Mouse (Mus musculus) G1E (cell line): ENCODE data around the gene Egfl8. TPM values are rescaled to one million over a fixed set of nuclear protein-coding genes. Genes with fewer than 3 reads are reported as not detected.

Experiments
- ATAC-seq: 2 replicates; pipeline ENCODE4 v1.8.0; 2016; ENCODE audit warnings: mild to moderate bottlenecking; ENCODE audit not compliant: insufficient number of reproducible peaks, poor library complexity, low FRiP score, severe bottlenecking; ENCODE audit errors: extremely low read depth
- DNase-seq: peaks from one replicate; pipeline ENCODE4 v3.0.0; 2012; ENCODE audit warnings: low spot score
- H3K27me3 ChIP-seq: 2 replicates; pipeline ENCODE4 v1.6.1; 2012; ENCODE audit warnings: mild to moderate bottlenecking, low read length, inconsistent platforms; ENCODE audit not compliant: insufficient read depth
- H3K36me3 ChIP-seq: replicated peaks from 2 replicates; pipeline ENCODE3; 2012; ENCODE audit warnings: mild to moderate bottlenecking, inconsistent platforms
- H3K4me1 ChIP-seq: 2 replicates; pipeline ENCODE4 v1.6.1; 2012; ENCODE audit warnings: low read depth, low read length, inconsistent platforms, mixed read lengths; ENCODE audit not compliant: insufficient read depth
- H3K4me3 ChIP-seq: 2 replicates; pipeline ENCODE4 v1.5.1; 2012; ENCODE audit warnings: low read depth, mild to moderate bottlenecking, inconsistent platforms, low read length, moderate library complexity, mixed read lengths
- H3K9me3 ChIP-seq: replicated peaks from 2 replicates; pipeline ENCODE4 v1.6.1; 2012; ENCODE audit warnings: inconsistent platforms
- CTCF ChIP-seq: IDR thresholded peaks from 2 replicates; pipeline ENCODE4 v1.5.1; 2012; ENCODE audit warnings: low read depth, low read length, inconsistent platforms, mixed read lengths
- GATA1 ChIP-seq: IDR thresholded peaks from 2 replicates; pipeline ENCODE4 v1.6.1; 2012; ENCODE audit warnings: borderline replicate concordance, low read length, inconsistent platforms, mixed read lengths
- GATA2 ChIP-seq: IDR thresholded peaks from 2 replicates; pipeline ENCODE4 v1.6.1; 2012; ENCODE audit warnings: low read depth, low read length, inconsistent platforms, borderline replicate concordance
- POLR2AphosphoS5 ChIP-seq: IDR thresholded peaks from 2 replicates; pipeline ENCODE4 v1.6.1; 2012; ENCODE audit warnings: low read depth, low read length, inconsistent platforms; ENCODE audit not compliant: insufficient replicate concordance
- TAL1 ChIP-seq: conservative IDR thresholded peaks from 2 replicates; pipeline ENCODE4 v1.6.1; 2012; ENCODE audit warnings: low read depth, low read length, inconsistent platforms, mixed read lengths
- polyA plus RNA-seq: library from polyadenylated mRNA; stranded (reverse); fragments of >175 nt; gene quantifications from 2 replicates; pipeline ENCODE4 v1.2.3, GENCODE M21; 2012
- total RNA-seq, 2 experiments: library from RNA; stranded (forward) in 1 of 2; stranded (reverse) in 1 of 2; fragments of 200-1000 nt in 1 of 2; fragments of >200 nt in 1 of 2; fragmentation: Nextera tagmentation in 1 of 2; gene quantifications; 2 replicates each; pipeline ENCODE4 v1.2.3; 2014 to 2017

Gene Egfl8
- total and polyA plus RNA-seq, 3 experiments = 0.80 to 1.5 (median 0.93) TPM

- no peaks in the 10 kb centered on the region for H3K9me3 ChIP-seq
- H3K36me3 ChIP-seq = no peaks in the 10 kb centered on the region
- no peak for ATAC-seq
- TF ChIP-seq TAL1 (no peak), CTCF (no peak), POLR2AphosphoS5 (no peak), GATA1 (no peak), GATA2 (no peak)
- H3K4me3 ChIP-seq = no peak overlapping the region
- no peak for DNase-seq
- H3K4me1 ChIP-seq = peaks cover 10% of the 10 kb centered on the region
- peaks cover 44% of the 10 kb centered on the region for H3K27me3 ChIP-seq
Measured at GRCm38 (mm10) chr17:34582528-34582927, 33.2 kb downstream of the Egfl8 start.

GRCm38 (mm10) chr17:34578070-34578469 lies 37.7 kb downstream of the Egfl8 start:
- H3K9me3 ChIP-seq = no peaks in the 10 kb centered on the region
- ATAC-seq = no peak
- H3K4me1 ChIP-seq = peaks cover 13% of the 10 kb centered on the region
- no peaks in the 10 kb centered on the region for H3K36me3 ChIP-seq
- TF ChIP-seq CTCF (no peak), GATA2 (no peak), POLR2AphosphoS5 (no peak), GATA1 (no peak), TAL1 (no peak)
- no peak for DNase-seq
- no peak overlapping the region for H3K4me3 ChIP-seq
- peaks cover 65% of the 10 kb centered on the region for H3K27me3 ChIP-seq

- DNase-seq (no peak), ATAC-seq (no peak)
- Histone ChIP-seq H3K36me3 (no peaks in the 10 kb centered on the region), H3K4me3 (no peak overlapping the region), H3K4me1 (peaks cover 21% of the 10 kb centered on the region), H3K27me3 (peaks cover 65% of the 10 kb centered on the region), H3K9me3 (no peaks in the 10 kb centered on the region)
- no peak for TF ChIP-seq GATA2
- no peak for TF ChIP-seq POLR2AphosphoS5
- TF ChIP-seq CTCF = no peak
- TF ChIP-seq GATA1 = no peak
- no peak for TF ChIP-seq TAL1
Measured at GRCm38 (mm10) chr17:34576577-34576976, 39.2 kb downstream of the Egfl8 start.

- Histone ChIP-seq H3K4me3 (no peak overlapping the region), H3K4me1 (peaks cover 26% of the 10 kb centered on the region), H3K27me3 (peaks cover 60% of the 10 kb centered on the region), H3K36me3 (no peaks in the 10 kb centered on the region), H3K9me3 (no peaks in the 10 kb centered on the region)
- ATAC-seq (no peak), DNase-seq (no peak)
- no peak for TF ChIP-seq GATA2
- no peak for TF ChIP-seq TAL1
- TF ChIP-seq POLR2AphosphoS5 = no peak
- no peak for TF ChIP-seq CTCF
- TF ChIP-seq GATA1 = no peak
Measured at GRCm38 (mm10) chr17:34572361-34572760, 43.4 kb downstream of the Egfl8 start.

DNA sequence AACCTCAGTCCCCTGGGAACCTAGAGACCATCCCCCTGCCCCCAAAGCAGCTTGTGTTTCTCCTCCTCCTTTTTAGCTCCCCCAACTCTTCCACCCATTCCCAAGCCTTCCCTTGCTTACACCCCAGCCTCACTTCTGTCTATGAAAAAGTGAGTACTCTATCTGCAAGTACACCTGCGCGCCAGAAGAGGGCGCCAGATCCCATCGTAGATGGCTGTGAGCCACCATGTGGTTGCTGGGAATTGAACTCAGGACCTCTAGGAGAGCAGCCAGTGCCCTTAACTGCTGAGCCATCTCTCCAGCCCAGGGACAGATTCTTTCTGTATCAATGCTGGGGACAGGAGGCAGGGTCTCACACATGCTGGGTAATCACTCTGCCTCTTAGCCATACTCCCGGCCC lies 43.9 kb downstream of the Egfl8 start:
- TF ChIP-seq GATA1 = no peak
- peak; percentile 69; the same call in 1 of the 2 replicates for TF ChIP-seq CTCF
- Histone ChIP-seq H3K27me3 (peaks cover 61% of the 10 kb centered on the region), H3K4me3 (no peak overlapping the region), H3K4me1 (peaks cover 26% of the 10 kb centered on the region), H3K36me3 (no peaks in the 10 kb centered on the region), H3K9me3 (no peaks in the 10 kb centered on the region)
- DNase-seq (no peak), ATAC-seq (no peak)

DNA sequence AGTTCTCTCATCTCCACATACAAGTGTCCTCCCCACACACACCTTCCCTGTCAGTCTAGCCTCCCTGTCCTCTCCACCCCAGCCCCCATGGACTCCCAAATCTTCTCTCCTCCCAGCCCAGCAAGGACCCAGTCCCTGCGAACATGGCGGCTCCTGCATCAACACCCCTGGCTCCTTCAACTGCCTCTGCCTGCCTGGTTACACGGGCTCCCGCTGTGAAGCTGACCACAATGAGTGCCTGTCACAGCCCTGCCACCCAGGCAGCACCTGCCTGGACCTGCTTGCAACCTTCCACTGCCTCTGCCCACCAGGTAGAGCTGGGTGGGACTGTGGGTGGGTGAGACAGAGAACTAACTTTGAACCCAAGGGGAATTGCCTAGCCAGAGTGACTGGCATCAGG lies 45.9 kb downstream of the Egfl8 start:
- ATAC-seq (no peak), DNase-seq (no peak)
- Histone ChIP-seq H3K4me3 (no peak overlapping the region), H3K27me3 (peaks cover 64% of the 10 kb centered on the region), H3K9me3 (no peaks in the 10 kb centered on the region), H3K36me3 (no peaks in the 10 kb centered on the region), H3K4me1 (peaks cover 20% of the 10 kb centered on the region)
- no peak for TF ChIP-seq TAL1
- TF ChIP-seq POLR2AphosphoS5 = no peak
- no peak for TF ChIP-seq GATA2
- TF ChIP-seq CTCF = no peak
- TF ChIP-seq GATA1 = no peak

DNA sequence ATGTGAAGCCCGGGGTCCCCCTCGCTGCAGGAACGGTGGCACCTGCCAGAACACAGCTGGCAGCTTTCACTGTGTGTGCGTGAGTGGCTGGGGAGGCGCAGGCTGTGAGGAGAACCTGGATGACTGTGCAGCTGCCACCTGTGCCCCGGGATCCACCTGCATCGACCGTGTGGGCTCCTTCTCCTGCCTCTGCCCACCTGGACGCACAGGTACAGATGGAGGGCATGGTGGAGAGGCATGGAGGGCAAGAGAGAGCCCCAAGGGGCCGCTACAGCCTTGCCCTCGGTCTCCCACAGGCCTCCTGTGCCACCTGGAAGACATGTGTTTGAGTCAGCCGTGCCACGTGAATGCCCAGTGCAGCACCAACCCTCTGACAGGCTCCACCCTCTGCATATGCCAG lies 47.4 kb downstream of the Egfl8 start:
- H3K27me3 ChIP-seq = peaks cover 63% of the 10 kb centered on the region
- TF ChIP-seq TAL1 (no peak), GATA1 (no peak), POLR2AphosphoS5 (no peak), GATA2 (no peak), CTCF (no peak)
- H3K36me3 ChIP-seq = no peaks in the 10 kb centered on the region
- ATAC-seq = no peak
- H3K9me3 ChIP-seq = no peaks in the 10 kb centered on the region
- H3K4me1 ChIP-seq = peaks cover 22% of the 10 kb centered on the region
- DNase-seq = no peak
- no peak overlapping the region for H3K4me3 ChIP-seq
